Mouse (Mus musculus) fibroblast of lung, adult 2 months (primary cell): ENCODE measurements around the gene Cnn3.

Source experiments
- DNase-seq: peaks from one replicate; pipeline ENCODE4 v3.0.0-alpha.2; 2011; ENCODE audit warnings: low read depth

The Cnn3 gene

GRCm38 (mm10) chr3:121492026-121492425 is 65.7 kb downstream of the Cnn3 start:
- no peak for DNase-seq

- DNase-seq: no peak
Measured at GRCm38 (mm10) chr3:121493997-121494421, 67.7 kb downstream of the Cnn3 start.

GRCm38 (mm10) chr3:121500225-121500624 is 73.9 kb downstream of the Cnn3 start:
- DNase-seq: no peak

- DNase-seq: no peak
Measured at GRCm38 (mm10) chr3:121500734-121501133, 74.4 kb downstream of the Cnn3 start.

- DNase-seq: no peak
Measured at GRCm38 (mm10) chr3:121504927-121505487, 78.7 kb downstream of the Cnn3 start.

- DNase-seq: no peak
Measured at GRCm38 (mm10) chr3:121506175-121506574, 79.9 kb downstream of the Cnn3 start.

GRCm38 (mm10) chr3:121506756-121507155 is 80.5 kb downstream of the Cnn3 start:
- no peak for DNase-seq

GRCm38 (mm10) chr3:121507678-121508077 is 81.4 kb downstream of the Cnn3 start:
- no peak for DNase-seq
